9 mouse cellular contexts compared by ENCODE assay signal in genomic region chr10:7390239-7391091, GRCm38 (mm10).
DNase-seq lines count a peak whose midpoint lies in the region; ATAC-seq and TF ChIP-seq lines count a peak whose summit lies in the region.
"Had no signal": no experiment of that assay in that cellular context is flagged by ENCODE, and none has a peak within 500 bp of the region (broad histone marks: within the 10 kb centered on the region; RNA-seq: fewer than 3 reads in every experiment).

No protein-coding gene starts in this region.

- TF ChIP-seq POLR2A in limb, embryonic 14.5 days (IDR thresholded peaks at IDR 0.05; ENCODE audit: borderline replicate concordance, extremely low read depth, insufficient read depth, insufficient read length): no peak

- no peak overlapping the region for H3K27ac ChIP-seq in gastrocnemius, adult 2 months
- no peak overlapping the region for H3K27ac ChIP-seq in embryonic facial prominence, embryonic 13.5 days
- no peak overlapping the region for H3K27ac ChIP-seq in hindbrain, embryonic 13.5 days
- no peak overlapping the region for H3K27ac ChIP-seq in limb, embryonic 14.5 days (replicated peaks; ENCODE audit: low read depth, low read length)
- H3K27ac ChIP-seq in midbrain, embryonic 16.5 days (ENCODE audit: low read length): no peak overlapping the region

- 6% methylated on average over 48 of the region's 49 CpGs for WGBS in embryonic facial prominence, embryonic 13.5 days
- 9% methylated on average over 49 of the region's 49 CpGs for WGBS in hindbrain, embryonic 13.5 days
- WGBS in limb, embryonic 14.5 days: 7% methylated on average over 44 of the region's 49 CpGs
- WGBS in midbrain, embryonic 16.5 days: 7% methylated on average over 45 of the region's 49 CpGs

- H3K9ac ChIP-seq in embryonic facial prominence, embryonic 13.5 days: peak overlapping the region; percentile 69
- peak overlapping the region; percentile 70 for H3K9ac ChIP-seq in hindbrain, embryonic 13.5 days
- peak overlapping the region; percentile 53 for H3K9ac ChIP-seq in limb, embryonic 14.5 days (ENCODE audit: low read depth, low read length, severe bottlenecking)
- H3K9ac ChIP-seq in midbrain, embryonic 16.5 days (ENCODE audit: low read depth, low read length): peak overlapping the region; percentile 47

- H3K4me2 ChIP-seq in embryonic facial prominence, embryonic 13.5 days: peak overlapping the region; percentile 97
- peak overlapping the region; percentile 100 for H3K4me2 ChIP-seq in hindbrain, embryonic 13.5 days
- peak overlapping the region; percentile 98 for H3K4me2 ChIP-seq in limb, embryonic 14.5 days (replicated peaks; ENCODE audit: low read depth, low read length, severe bottlenecking)
- peak overlapping the region; percentile 77 for H3K4me2 ChIP-seq in midbrain, embryonic 16.5 days (ENCODE audit: low read length)

- intact Hi-C loops in gastrocnemius, adult 2 months (cut with DNase I): no loop called here

- no peaks in the 10 kb centered on the region for H3K36me3 ChIP-seq in embryonic facial prominence, embryonic 13.5 days
- H3K36me3 ChIP-seq in hindbrain, embryonic 13.5 days: no peaks in the 10 kb centered on the region
- H3K36me3 ChIP-seq in limb, embryonic 14.5 days (ENCODE audit: control insufficient read depth, insufficient read depth, low read length): no peaks in the 10 kb centered on the region
- H3K36me3 ChIP-seq in midbrain, embryonic 16.5 days (ENCODE audit: control insufficient read depth, insufficient read depth, low read length): no peaks in the 10 kb centered on the region

- TF ChIP-seq CTCF in gastrocnemius, adult 2 months (IDR thresholded peaks at IDR 0.05): no peak

- 0 out of 2 replicates have a peak, but pooled peaks cover 2% of the 10 kb centered on the region for H3K9me3 ChIP-seq in embryonic facial prominence, embryonic 13.5 days
- no peaks in the 10 kb centered on the region for H3K9me3 ChIP-seq in hindbrain, embryonic 13.5 days
- H3K9me3 ChIP-seq in limb, embryonic 14.5 days (ENCODE audit: control insufficient read depth, low read length): no peaks in the 10 kb centered on the region
- H3K9me3 ChIP-seq in midbrain, embryonic 16.5 days (replicated peaks; ENCODE audit: control insufficient read depth, low read length, poor library complexity, severe bottlenecking): no peaks in the 10 kb centered on the region

- peaks cover 51% of the 10 kb centered on the region for H3K27me3 ChIP-seq in embryonic facial prominence, embryonic 13.5 days
- H3K27me3 ChIP-seq in hindbrain, embryonic 13.5 days: peaks cover 50% of the 10 kb centered on the region
- peaks cover 22% of the 10 kb centered on the region for H3K27me3 ChIP-seq in limb, embryonic 14.5 days (ENCODE audit: control insufficient read depth, insufficient read depth, low read length)
- H3K27me3 ChIP-seq in midbrain, embryonic 16.5 days (ENCODE audit: control insufficient read depth, insufficient read depth, low read depth, low read length): peaks cover 17% of the 10 kb centered on the region
- H3K27me3 ChIP-seq: CH12.LX had no signal

- H3K4me1 ChIP-seq in embryonic facial prominence, embryonic 13.5 days: peaks cover 19% of the 10 kb centered on the region
- peaks cover 28% of the 10 kb centered on the region for H3K4me1 ChIP-seq in hindbrain, embryonic 13.5 days (replicated peaks)
- H3K4me1 ChIP-seq in limb, embryonic 14.5 days (ENCODE audit: control insufficient read depth, insufficient read depth, low read length): peaks cover 3% of the 10 kb centered on the region
- H3K4me1 ChIP-seq in midbrain, embryonic 16.5 days (ENCODE audit: control insufficient read depth, insufficient read depth, low read length): peaks cover 19% of the 10 kb centered on the region

- peak overlapping the region; percentile 76 for H3K4me3 ChIP-seq in gastrocnemius, adult 2 months
- peak overlapping the region; percentile 59 for H3K4me3 ChIP-seq in embryonic facial prominence, embryonic 13.5 days
- peak overlapping the region; percentile 62 for H3K4me3 ChIP-seq in hindbrain, embryonic 13.5 days
- H3K4me3 ChIP-seq in limb, embryonic 14.5 days (replicated peaks; ENCODE audit: low read length): peak overlapping the region; percentile 57
- H3K4me3 ChIP-seq in midbrain, embryonic 16.5 days (ENCODE audit: low read depth, low read length): peak overlapping the region; percentile 47

- ATAC-seq in embryonic facial prominence, embryonic 13.5 days (ENCODE audit: insufficient number of reproducible peaks, insufficient read depth, low FRiP score, low TSS enrichment, low read depth): no peak
- peak; percentile 46 for ATAC-seq in hindbrain, embryonic 13.5 days (ENCODE audit: low FRiP score)
- ATAC-seq in limb, embryonic 14.5 days (ENCODE audit: low FRiP score, low read depth): peak; percentile 28
- ATAC-seq in midbrain, embryonic 16.5 days: peak; percentile 74

- peak; percentile 49 for DNase-seq in gastrocnemius, adult 2 months
- DNase-seq in gastrocnemius, adult 8-10 months (ENCODE audit: low spot score in 2 of 2): no peak
- DNase-seq in adrenal gland, adult 2 months: peak; percentile 63
- no peak for DNase-seq in limb, embryonic 14.5 days (ENCODE audit: low spot score)
- DNase-seq in thymus, postnatal 36 days: peak; percentile 36 to 43

Comparison
In these comparisons a context has a peak if more than half of its experiments do, and no peak if none do; other contexts are left out.
1. DNase-seq: peak in gastrocnemius, adult 2 months (single experiment), adrenal gland, adult 2 months (single experiment) and thymus, postnatal 36 days (2 of 2); none in gastrocnemius, adult 8-10 months (0 of 2) and limb, embryonic 14.5 days (single experiment).
2. Peak in every context shown above with its lines, with median percentiles within 50 percentile points of each other: H3K4me3 ChIP-seq, H3K4me2 ChIP-seq and H3K9ac ChIP-seq.